Mouse (Mus musculus): ENCODE data around the gene Inpp4b. TPM values are rescaled to one million over a fixed set of nuclear protein-coding genes. Genes with fewer than 3 reads are reported as not detected.
A peak's percentile ranks its signal among the peaks of the same experiment; 100 is the strongest.
"Not testable (repeated sequence)": the region's sequence is repeated elsewhere in the genome, so short reads cannot be mapped to it uniquely, and the experiment has no call there.

Gene Inpp4b
- polyA plus RNA-seq, 1 experiment from 2014 or later: 11.4 TPM

GRCm38 (mm10) chr8:82028896-82029295 is 686.5 kb downstream of the Inpp4b start:
- Histone ChIP-seq H3K9me3 (ENCODE audit: control insufficient read depth, low read length) (no peaks in the 10 kb centered on the region), H3K36me3 (replicated peaks; ENCODE audit: control insufficient read depth, insufficient read depth) (no peaks in the 10 kb centered on the region), H3K4me2 (replicated peaks) (no peak overlapping the region), H3K27ac (no peak overlapping the region), H3K9ac (no peak overlapping the region), H3K4me1 (replicated peaks; ENCODE audit: control insufficient read depth, insufficient read depth, low read length) (no peaks in the 10 kb centered on the region), H3K4me3 (replicated peaks; ENCODE audit: low read length) (no peak overlapping the region), H3K27me3 (ENCODE audit: control insufficient read depth, insufficient read depth, low read length) (no peaks in the 10 kb centered on the region)
- DNase-seq (ENCODE audit: low spot score) (peak; percentile 62), ATAC-seq (ENCODE audit: low FRiP score) (0 out of 2 replicates have a peak, but pooled peaks have one; percentile 45)
- WGBS: 28% methylated on average over 1 of the region's 1 CpGs

- H3K4me3 ChIP-seq (replicated peaks; ENCODE audit: low read length); ATAC-seq (ENCODE audit: low FRiP score); H3K4me2 ChIP-seq (replicated peaks); H3K27me3 ChIP-seq (ENCODE audit: control insufficient read depth, insufficient read depth, low read length); H3K4me1 ChIP-seq (replicated peaks; ENCODE audit: control insufficient read depth, insufficient read depth, low read length); H3K9me3 ChIP-seq (ENCODE audit: control insufficient read depth, low read length); DNase-seq (ENCODE audit: low spot score); H3K36me3 ChIP-seq (replicated peaks; ENCODE audit: control insufficient read depth, insufficient read depth); H3K27ac ChIP-seq; H3K9ac ChIP-seq: not testable (repeated sequence)
These were observed 689.7 kb downstream of the Inpp4b start for GRCm38 (mm10) chr8:82032035-82032434.

GRCm38 (mm10) chr8:82054030-82054429 is 711.7 kb downstream of the Inpp4b start:
- 71% methylated on average over 3 of the region's 3 CpGs for WGBS
- no peaks in the 10 kb centered on the region for H3K9me3 ChIP-seq (ENCODE audit: control insufficient read depth, low read length)
- no peak for ATAC-seq (ENCODE audit: low FRiP score)

GRCm38 (mm10) chr8:82067619-82068018 is 725.3 kb downstream of the Inpp4b start:
- Histone ChIP-seq H3K9me3 (ENCODE audit: control insufficient read depth, low read length) (no peaks in the 10 kb centered on the region), H3K4me2 (replicated peaks) (no peak overlapping the region), H3K27me3 (ENCODE audit: control insufficient read depth, insufficient read depth, low read length) (no peaks in the 10 kb centered on the region), H3K4me3 (replicated peaks; ENCODE audit: low read length) (no peak overlapping the region), H3K27ac (no peak overlapping the region), H3K4me1 (replicated peaks; ENCODE audit: control insufficient read depth, insufficient read depth, low read length) (no peaks in the 10 kb centered on the region), H3K9ac (no peak overlapping the region), H3K36me3 (replicated peaks; ENCODE audit: control insufficient read depth, insufficient read depth) (no peaks in the 10 kb centered on the region)
- 82% methylated on average over 3 of the region's 3 CpGs for WGBS
- DNase-seq (ENCODE audit: low spot score) (no peak), ATAC-seq (ENCODE audit: low FRiP score) (no peak)

More at GRCm38 (mm10) chr8:82054030-82054429, 711.7 kb downstream of the Inpp4b start:
- Histone ChIP-seq H3K27ac (no peak overlapping the region), H3K4me3 (replicated peaks; ENCODE audit: low read length) (no peak overlapping the region), H3K27me3 (ENCODE audit: control insufficient read depth, insufficient read depth, low read length) (no peaks in the 10 kb centered on the region), H3K9ac (no peak overlapping the region), H3K36me3 (replicated peaks; ENCODE audit: control insufficient read depth, insufficient read depth) (no peaks in the 10 kb centered on the region), H3K4me1 (replicated peaks; ENCODE audit: control insufficient read depth, insufficient read depth, low read length) (no peaks in the 10 kb centered on the region), H3K4me2 (replicated peaks) (no peak overlapping the region)
- no peak for DNase-seq (ENCODE audit: low spot score)

- no peak overlapping the region for H3K9ac ChIP-seq
- H3K27ac ChIP-seq: no peak overlapping the region
- H3K4me1 ChIP-seq (replicated peaks; ENCODE audit: control insufficient read depth, insufficient read depth, low read length): no peaks in the 10 kb centered on the region
- no peak for ATAC-seq (ENCODE audit: low FRiP score)
- no peak for DNase-seq (ENCODE audit: low spot score)
- H3K36me3 ChIP-seq (replicated peaks; ENCODE audit: control insufficient read depth, insufficient read depth): no peaks in the 10 kb centered on the region
- no peak overlapping the region for H3K4me2 ChIP-seq (replicated peaks)
- H3K4me3 ChIP-seq (replicated peaks; ENCODE audit: low read length): no peak overlapping the region
- no peaks in the 10 kb centered on the region for H3K9me3 ChIP-seq (ENCODE audit: control insufficient read depth, low read length)
- H3K27me3 ChIP-seq (ENCODE audit: control insufficient read depth, insufficient read depth, low read length): no peaks in the 10 kb centered on the region
These were observed 736.9 kb downstream of the Inpp4b start for GRCm38 (mm10) chr8:82079267-82079666.

- 98% methylated on average over 7 of the region's 7 CpGs for WGBS
- not testable (repeated sequence) for ATAC-seq (ENCODE audit: low FRiP score); H3K9me3 ChIP-seq (ENCODE audit: control insufficient read depth, low read length); H3K4me3 ChIP-seq (replicated peaks; ENCODE audit: low read length); H3K4me2 ChIP-seq (replicated peaks); H3K36me3 ChIP-seq (replicated peaks; ENCODE audit: control insufficient read depth, insufficient read depth); H3K4me1 ChIP-seq (replicated peaks; ENCODE audit: control insufficient read depth, insufficient read depth, low read length); DNase-seq (ENCODE audit: low spot score); H3K9ac ChIP-seq; H3K27me3 ChIP-seq (ENCODE audit: control insufficient read depth, insufficient read depth, low read length); H3K27ac ChIP-seq
These were observed 744.3 kb downstream of the Inpp4b start for GRCm38 (mm10) chr8:82086631-82087030.

GRCm38 (mm10) chr8:82090901-82091300 is 748.5 kb downstream of the Inpp4b start:
- H3K4me1 ChIP-seq (replicated peaks; ENCODE audit: control insufficient read depth, insufficient read depth, low read length): no peaks in the 10 kb centered on the region
- H3K9me3 ChIP-seq (ENCODE audit: control insufficient read depth, low read length): no peaks in the 10 kb centered on the region
- H3K27me3 ChIP-seq (ENCODE audit: control insufficient read depth, insufficient read depth, low read length): no peaks in the 10 kb centered on the region
- no peak overlapping the region for H3K9ac ChIP-seq
- H3K27ac ChIP-seq: no peak overlapping the region
- H3K4me2 ChIP-seq (replicated peaks): no peak overlapping the region
- no peaks in the 10 kb centered on the region for H3K36me3 ChIP-seq (replicated peaks; ENCODE audit: control insufficient read depth, insufficient read depth)
- no peak for ATAC-seq (ENCODE audit: low FRiP score)
- DNase-seq (ENCODE audit: low spot score): no peak
- 91% methylated on average over 1 of the region's 1 CpGs for WGBS
- no peak overlapping the region for H3K4me3 ChIP-seq (replicated peaks; ENCODE audit: low read length)

GRCm38 (mm10) chr8:82093274-82093673 is 750.9 kb downstream of the Inpp4b start:
- Histone ChIP-seq H3K4me2 (replicated peaks) (no peak overlapping the region), H3K36me3 (replicated peaks; ENCODE audit: control insufficient read depth, insufficient read depth) (no peaks in the 10 kb centered on the region), H3K9ac (no peak overlapping the region), H3K4me3 (replicated peaks; ENCODE audit: low read length) (no peak overlapping the region), H3K27me3 (ENCODE audit: control insufficient read depth, insufficient read depth, low read length) (no peaks in the 10 kb centered on the region), H3K27ac (no peak overlapping the region), H3K9me3 (ENCODE audit: control insufficient read depth, low read length) (no peaks in the 10 kb centered on the region), H3K4me1 (replicated peaks; ENCODE audit: control insufficient read depth, insufficient read depth, low read length) (no peaks in the 10 kb centered on the region)
- DNase-seq (ENCODE audit: low spot score) (no peak), ATAC-seq (ENCODE audit: low FRiP score) (no peak)

- Histone ChIP-seq H3K9ac (no peak overlapping the region), H3K9me3 (ENCODE audit: control insufficient read depth, low read length) (no peaks in the 10 kb centered on the region), H3K36me3 (replicated peaks; ENCODE audit: control insufficient read depth, insufficient read depth) (no peaks in the 10 kb centered on the region), H3K27ac (no peak overlapping the region), H3K27me3 (ENCODE audit: control insufficient read depth, insufficient read depth, low read length) (no peaks in the 10 kb centered on the region), H3K4me1 (replicated peaks; ENCODE audit: control insufficient read depth, insufficient read depth, low read length) (no peaks in the 10 kb centered on the region), H3K4me2 (replicated peaks) (no peak overlapping the region), H3K4me3 (replicated peaks; ENCODE audit: low read length) (no peak overlapping the region)
- DNase-seq (ENCODE audit: low spot score): no peak
- no peak for ATAC-seq (ENCODE audit: low FRiP score)
These were observed 762.2 kb downstream of the Inpp4b start for GRCm38 (mm10) chr8:82104560-82104959.

- DNase-seq (ENCODE audit: low spot score): no peak
- no peaks in the 10 kb centered on the region for H3K27me3 ChIP-seq (ENCODE audit: control insufficient read depth, insufficient read depth, low read length)
- H3K36me3 ChIP-seq (replicated peaks; ENCODE audit: control insufficient read depth, insufficient read depth): no peaks in the 10 kb centered on the region
- no peaks in the 10 kb centered on the region for H3K4me1 ChIP-seq (replicated peaks; ENCODE audit: control insufficient read depth, insufficient read depth, low read length)
- no peak for ATAC-seq (ENCODE audit: low FRiP score)
- no peak overlapping the region for H3K27ac ChIP-seq
- H3K4me3 ChIP-seq (replicated peaks; ENCODE audit: low read length): no peak overlapping the region
- H3K9me3 ChIP-seq (ENCODE audit: control insufficient read depth, low read length): no peaks in the 10 kb centered on the region
- WGBS: 80% methylated on average over 3 of the region's 3 CpGs
- H3K9ac ChIP-seq: no peak overlapping the region
- no peak overlapping the region for H3K4me2 ChIP-seq (replicated peaks)
These were observed 763.8 kb downstream of the Inpp4b start for GRCm38 (mm10) chr8:82106131-82106530.

All from hindbrain, embryonic 14.5 days (tissue).